Mouse (Mus musculus) brain, adult 2 months (tissue): ENCODE results near the gene Ppp3ca.

Experiments
- DNase-seq: peaks from one replicate; pipeline ENCODE4 v3.0.0; 2011; ENCODE audit warnings: low read depth, low spot score

The Ppp3ca gene

DNA sequence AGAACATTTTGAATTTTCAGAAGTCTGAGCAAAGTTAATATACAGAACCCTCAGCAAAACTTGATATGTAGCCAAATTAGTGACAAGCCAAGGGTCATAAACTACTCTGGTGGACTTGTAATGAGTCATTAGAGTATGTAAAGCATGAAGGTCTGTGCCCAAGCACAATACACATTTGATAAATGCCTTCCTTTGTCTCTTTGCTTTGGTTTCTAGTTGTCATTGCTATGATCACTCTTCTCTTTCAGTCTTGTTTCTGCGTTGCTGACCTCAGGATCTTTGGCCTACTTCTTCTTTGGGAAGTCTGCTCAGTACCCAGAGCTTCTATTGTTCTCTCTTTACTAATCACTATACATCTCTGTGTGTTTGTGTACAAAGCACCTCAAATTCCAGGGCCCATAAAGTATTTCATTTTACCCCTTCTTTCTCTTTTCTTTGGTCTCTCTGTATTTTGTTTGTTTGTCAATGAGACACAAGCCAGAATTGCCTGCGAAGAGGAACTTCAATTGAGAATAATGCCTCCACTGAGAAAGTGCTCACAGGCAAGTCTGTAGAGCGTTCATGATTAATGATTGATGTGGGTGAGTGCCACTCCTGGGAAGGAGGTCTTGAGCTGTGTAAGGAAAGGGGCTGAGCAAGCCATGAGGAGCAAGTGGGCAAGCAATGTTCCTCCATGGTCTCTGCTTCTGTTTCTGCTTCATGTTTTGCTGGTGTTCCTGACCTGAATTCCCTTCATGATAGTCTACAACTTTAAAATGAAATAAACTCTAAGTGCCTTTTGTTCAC is 316.4 kb downstream of the Ppp3ca start:
- DNase-seq, result no peak
